Comparison of ENCODE assay signal across 8 mouse cellular contexts in the genomic region with DNA sequence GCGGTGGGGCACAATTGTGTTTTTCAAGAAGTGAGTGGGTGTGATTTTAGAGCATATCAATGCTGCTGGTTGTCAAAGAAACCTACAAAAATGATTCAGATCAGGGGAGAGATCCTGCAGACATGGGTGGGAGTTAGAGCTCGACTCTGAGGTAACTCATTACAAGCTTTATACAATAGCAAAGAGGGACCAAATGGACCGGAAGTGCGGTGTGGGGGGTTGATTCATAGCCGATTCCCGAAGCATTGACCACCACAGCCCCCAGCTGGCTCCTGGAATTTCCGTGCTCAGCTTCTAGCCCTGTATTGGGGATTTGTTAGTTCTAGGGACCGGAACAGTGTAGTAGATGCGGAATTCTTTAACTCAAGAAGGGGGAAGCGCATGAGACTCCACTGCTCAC. TPM values are rescaled to one million over a fixed set of nuclear protein-coding genes. Genes with fewer than 3 reads are reported as not detected.
DNase-seq lines count a peak whose midpoint lies in the region; ATAC-seq and TF ChIP-seq lines count a peak whose summit lies in the region.

No protein-coding gene starts in this region.

- H3K4me3 ChIP-seq in kidney, embryonic 15.5 days (replicated peaks), result peak overlapping the region; percentile 86; the same call in 1 of the 2 replicates
- H3K4me3 ChIP-seq in bone marrow macrophage, adult 2 months (ENCODE audit: insufficient read depth, low read length), result no peak overlapping the region
- peak overlapping the region; percentile 65 for H3K4me3 ChIP-seq in forebrain, embryonic 15.5 days
- peak overlapping the region; percentile 97; the same call in 1 of the 2 replicates for H3K4me3 ChIP-seq in liver, embryonic 16.5 days (ENCODE audit: low read depth, low read length)

- peaks cover 15% of the 10 kb centered on the region for H3K36me3 ChIP-seq in kidney, embryonic 15.5 days
- peaks cover 14% of the 10 kb centered on the region for H3K36me3 ChIP-seq in forebrain, embryonic 15.5 days
- H3K36me3 ChIP-seq in liver, embryonic 16.5 days (ENCODE audit: control insufficient read depth, insufficient read depth), result peaks cover 13% of the 10 kb centered on the region

- H3K9ac ChIP-seq in kidney, embryonic 15.5 days, result no peak overlapping the region
- no peak overlapping the region for H3K9ac ChIP-seq in forebrain, embryonic 15.5 days (replicated peaks)
- peak overlapping the region; percentile 99 for H3K9ac ChIP-seq in liver, embryonic 16.5 days (ENCODE audit: low read depth, low read length)

- no peak for TF ChIP-seq POLR2A in bone marrow macrophage, adult 2 months (IDR thresholded peaks at IDR 0.05; ENCODE audit: borderline replicate concordance, low read depth, low read length)

- peaks cover 48% of the 10 kb centered on the region for H3K4me1 ChIP-seq in kidney, embryonic 15.5 days
- H3K4me1 ChIP-seq in bone marrow macrophage, adult 2 months (ENCODE audit: control insufficient read depth, insufficient read depth, low read length), result peaks cover 22% of the 10 kb centered on the region
- H3K4me1 ChIP-seq in forebrain, embryonic 15.5 days, result peaks cover 56% of the 10 kb centered on the region
- H3K4me1 ChIP-seq in liver, embryonic 16.5 days (ENCODE audit: control insufficient read depth, low read depth, low read length), result peaks cover 30% of the 10 kb centered on the region

- WGBS in kidney, embryonic 15.5 days, result 63% methylated on average over 10 of the region's 10 CpGs
- 57% methylated on average over 10 of the region's 10 CpGs for WGBS in forebrain, embryonic 15.5 days
- WGBS in liver, embryonic 16.5 days (ENCODE audit: insufficient replicate concordance), result 63% methylated on average over 10 of the region's 10 CpGs

- H3K4me2 ChIP-seq in kidney, embryonic 15.5 days, result peak overlapping the region; percentile 71
- peak overlapping the region; percentile 51 for H3K4me2 ChIP-seq in forebrain, embryonic 15.5 days (replicated peaks)
- H3K4me2 ChIP-seq in liver, embryonic 16.5 days (ENCODE audit: low read depth, low read length), result peak overlapping the region; percentile 71

- peak overlapping the region; percentile 97 for H3K27ac ChIP-seq in kidney, embryonic 15.5 days
- peak overlapping the region; percentile 29; the same call in 1 of the 2 replicates for H3K27ac ChIP-seq in bone marrow macrophage, adult 2 months (ENCODE audit: insufficient read depth, low read depth, low read length)
- H3K27ac ChIP-seq in forebrain, embryonic 15.5 days (replicated peaks), result peak overlapping the region; percentile 98
- peak overlapping the region; percentile 74 for H3K27ac ChIP-seq in liver, embryonic 16.5 days (ENCODE audit: low read length)

- H3K9me3 ChIP-seq in kidney, embryonic 15.5 days (replicated peaks), result no peaks in the 10 kb centered on the region
- H3K9me3 ChIP-seq in forebrain, embryonic 15.5 days, result no peaks in the 10 kb centered on the region
- H3K9me3 ChIP-seq in liver, embryonic 16.5 days (replicated peaks; ENCODE audit: control insufficient read depth, low read length), result no peaks in the 10 kb centered on the region

- no peak for TF ChIP-seq CTCF in bone marrow macrophage, adult 2 months (IDR thresholded peaks at IDR 0.05; ENCODE audit: low read depth, low read length)

- no peak for ATAC-seq in kidney, embryonic 15.5 days (replicated peaks; ENCODE audit: low FRiP score)
- no peak for ATAC-seq in forebrain, embryonic 15.5 days (replicated peaks)
- no peak for ATAC-seq in liver, embryonic 16.5 days (ENCODE audit: low read depth)

- H3K27me3 ChIP-seq in kidney, embryonic 15.5 days, result no peaks in the 10 kb centered on the region
- H3K27me3 ChIP-seq in forebrain, embryonic 15.5 days, result no peaks in the 10 kb centered on the region
- H3K27me3 ChIP-seq in liver, embryonic 16.5 days (ENCODE audit: control insufficient read depth, insufficient read depth, low read depth, low read length), result no peaks in the 10 kb centered on the region

- DNase-seq in kidney, postnatal 36 days, result no peak
- DNase-seq in right cerebral cortex, postnatal 25 days, result no peak
- DNase-seq in gastrocnemius, postnatal 25 days, result no peak
- DNase-seq in urinary bladder, adult 18-20 months (ENCODE audit: low spot score in 2 of 2), result no peak

RNA-seq across cellular contexts. Expression of gene Ube2b, which starts 0.8 kb away (rescaled TPM):
- polyA plus RNA-seq in kidney, embryonic 15.5 days (2015; fragmentation: Nextera tagmentation; extraction: Ambion mirVana), result 211 and 228 TPM in 2 replicates
- 150 and 184 TPM in 2 replicates for polyA plus RNA-seq in bone marrow macrophage, adult 2 months (2012; ENCODE audit: insufficient read depth, insufficient read length, missing spikeins)
- polyA plus RNA-seq in forebrain, embryonic 15.5 days (2015; fragmentation: Nextera tagmentation; extraction: Ambion mirVana), result 289 and 290 TPM in 2 replicates
- 153 and 156 TPM in 2 replicates for polyA plus RNA-seq in liver, embryonic 16.5 days (2015; fragmentation: Nextera tagmentation; extraction: Ambion mirVana)
- total RNA-seq in gastrocnemius, postnatal 25 days (2021), result 100 to 1,000 TPM; 347 to 366 TPM

RNA-seq across cellular contexts. Expression of gene Cdkl3, which starts 2.7 kb away (rescaled TPM):
- polyA plus RNA-seq in kidney, embryonic 15.5 days (2015; fragmentation: Nextera tagmentation; extraction: Ambion mirVana), result 8.4 and 8.7 TPM in 2 replicates
- 0.86 and 1.7 TPM in 2 replicates for polyA plus RNA-seq in bone marrow macrophage, adult 2 months (2012; ENCODE audit: insufficient read depth, insufficient read length, missing spikeins)
- polyA plus RNA-seq in forebrain, embryonic 15.5 days (2015; fragmentation: Nextera tagmentation; extraction: Ambion mirVana), result 23.9 and 25.3 TPM in 2 replicates
- 0.84 and 0.96 TPM in 2 replicates for polyA plus RNA-seq in liver, embryonic 16.5 days (2015; fragmentation: Nextera tagmentation; extraction: Ambion mirVana)
- 1 to 10 TPM; 2.0 to 2.4 TPM for total RNA-seq in gastrocnemius, postnatal 25 days (2021)

RNA-seq across cellular contexts. Expression of gene Cdkn2aipnl, which starts 33.9 kb away (rescaled TPM):
- polyA plus RNA-seq in kidney, embryonic 15.5 days (2015; fragmentation: Nextera tagmentation; extraction: Ambion mirVana), result 95.7 and 96.9 TPM in 2 replicates
- 31.9 and 32.1 TPM in 2 replicates for polyA plus RNA-seq in bone marrow macrophage, adult 2 months (2012; ENCODE audit: insufficient read depth, insufficient read length, missing spikeins)
- polyA plus RNA-seq in forebrain, embryonic 15.5 days (2015; fragmentation: Nextera tagmentation; extraction: Ambion mirVana), result 113 and 118 TPM in 2 replicates
- 40.6 and 41.7 TPM in 2 replicates for polyA plus RNA-seq in liver, embryonic 16.5 days (2015; fragmentation: Nextera tagmentation; extraction: Ambion mirVana)
- total RNA-seq in gastrocnemius, postnatal 25 days (2021), result 10 to 100 TPM; 11.9 to 15.9 TPM

Comparison
In these comparisons a context has a peak if more than half of its experiments do, and no peak if none do; other contexts are left out.
1. H3K27ac ChIP-seq: peak in every context shown above with its lines; median percentile 98 in forebrain, embryonic 15.5 days; 97 in kidney, embryonic 15.5 days; 74 in liver, embryonic 16.5 days; 29 in bone marrow macrophage, adult 2 months.